Mouse (Mus musculus): Measurements from ENCODE around the gene Pygo2. TPM values are rescaled to one million over a fixed set of nuclear protein-coding genes. Genes with fewer than 3 reads are reported as not detected.

The Pygo2 gene
- polyA plus RNA-seq (2012; fragmentation: generic; extraction: Trizol) = 10 to 100 TPM; 32.6 to 45.6 TPM

GRCm38 (mm10) chr3:89430171-89431159 lies at the start of gene Pygo2:
Gene Pygo2, plus strand, starts transcription at chr3:89430214.

GRCm38 (mm10) chr3:89394006-89394893 lies 35.8 kb upstream of the Pygo2 start, which contains the start of gene Zbtb7b:
Gene Zbtb7b, minus strand, starts transcription at chr3:89394776.

DNA sequence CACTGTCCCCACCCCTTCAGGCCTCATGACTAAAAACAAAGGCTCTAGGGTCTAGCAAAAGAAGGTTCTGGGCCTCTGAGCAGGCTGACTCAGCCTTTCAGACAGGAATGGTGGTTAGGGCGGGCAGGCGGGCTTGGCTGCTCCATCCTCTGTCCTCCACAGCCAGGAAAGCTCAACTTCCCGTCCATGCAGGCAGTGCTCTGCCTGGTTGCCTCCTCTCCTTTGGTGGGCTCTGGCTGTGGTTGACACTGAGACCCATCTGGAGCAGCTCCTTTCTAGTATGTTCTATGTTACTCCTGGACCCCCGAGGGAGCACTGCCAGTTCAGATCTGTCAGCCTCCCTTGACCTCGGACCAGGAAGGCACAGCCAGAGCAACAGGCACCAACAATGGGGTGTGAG lies 27.3 kb upstream of the Pygo2 start, which contains the start of gene Lenep:
Gene Lenep (minus strand): TSS at position 101 of the 400 bp plus-strand sequence.

GRCm38 (mm10) chr3:89411490-89412393 lies 18.3 kb upstream of the Pygo2 start, which contains the start of gene Flad1:
Gene Flad1, minus strand, starts transcription at chr3:89411870.

DNA sequence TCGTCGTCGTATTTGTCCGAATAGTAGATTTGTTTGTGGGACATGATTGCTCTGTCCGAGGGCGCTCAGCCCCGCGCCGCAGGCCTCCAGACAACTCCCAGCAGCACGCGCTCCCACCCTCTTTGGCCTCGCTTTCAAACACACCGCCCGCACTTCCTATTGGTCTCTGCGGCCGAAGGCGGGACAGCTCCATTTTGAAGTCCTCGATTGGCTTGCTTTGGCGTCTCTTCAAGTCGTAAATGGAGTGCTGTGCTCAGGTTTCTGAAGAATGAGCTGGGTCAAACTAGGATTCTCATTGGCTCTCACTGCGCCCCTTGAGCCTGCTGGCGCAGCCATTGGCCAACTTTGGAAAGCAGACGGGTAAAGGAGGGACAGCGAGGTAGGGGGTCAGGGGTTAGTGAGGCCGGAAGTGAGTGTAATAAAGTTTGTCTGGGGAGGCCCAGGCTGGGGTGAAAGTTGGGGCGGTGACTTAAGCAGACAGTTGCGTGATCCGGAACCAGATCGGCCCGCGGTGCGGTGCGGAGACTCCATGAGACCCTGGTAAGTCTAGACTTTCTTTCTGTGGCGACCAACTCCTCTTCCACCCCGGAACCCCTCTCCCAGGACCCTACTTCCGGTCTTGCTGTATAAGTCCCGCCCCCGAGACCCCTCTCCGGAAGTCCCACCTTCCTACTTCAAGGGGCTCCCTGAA lies 11.7 kb upstream of the Pygo2 start, which contains the start of the genes Cks1b and Shc1:
Gene Cks1b (minus strand): TSS at position 214 of the 691 bp plus-strand sequence.
Gene Shc1 (plus strand): TSS at position 274 of the 691 bp plus-strand sequence.

GRCm38 (mm10) chr3:89436176-89437113 lies 6.4 kb downstream of the Pygo2 start, which contains the start of gene Pbxip1:
Gene Pbxip1, plus strand, starts transcription at chr3:89436706.

DNA sequence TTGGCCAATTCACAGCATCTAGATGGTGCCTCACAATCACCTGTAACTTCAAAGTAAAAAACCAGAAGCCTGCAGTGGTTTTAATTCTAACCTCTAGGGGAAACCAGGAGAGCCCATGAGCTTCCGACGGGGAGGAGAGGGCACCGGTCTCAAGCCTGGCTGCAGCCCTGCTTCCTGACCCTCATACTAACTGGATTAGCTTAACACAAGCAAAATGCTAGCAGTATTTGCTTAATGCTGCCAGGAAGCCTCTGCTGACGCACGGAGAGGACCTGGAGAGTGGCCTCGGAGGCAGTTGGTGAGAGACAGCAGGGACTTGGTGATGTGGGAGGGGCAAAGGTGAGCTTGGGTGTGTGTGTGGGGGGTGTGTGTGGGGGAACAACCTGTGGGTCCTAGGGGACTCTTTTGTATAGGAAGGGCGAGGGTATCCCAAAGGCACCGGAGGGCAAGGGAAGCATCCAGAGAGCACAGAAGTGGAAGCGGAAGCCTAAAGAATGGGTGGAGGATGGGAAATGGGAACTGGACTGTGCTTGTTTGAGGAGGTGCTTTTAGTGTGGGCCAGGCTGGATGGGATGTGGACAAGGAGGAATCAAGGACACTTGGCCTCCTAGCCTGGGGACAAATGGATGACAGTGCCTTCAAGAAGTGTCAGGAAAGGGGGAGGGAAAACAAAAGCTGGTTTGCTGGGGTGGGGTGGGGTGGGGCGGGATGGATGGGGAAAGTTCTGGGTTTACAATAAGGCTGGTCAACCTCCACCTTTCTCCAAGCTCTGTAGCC lies 24.6 kb downstream of the Pygo2 start, which contains the start of gene Pmvk:
Gene Pmvk (plus strand): TSS at position 141 of the 777 bp plus-strand sequence.

Other genes starting within 250 kb of the Pygo2 start
- gene Fam189b, start 247.1 kb upstream of the Pygo2 start, polyA plus RNA-seq (2012; fragmentation: generic; extraction: Trizol) = 1 to 10 TPM; 1.6 to 7.0 TPM
- gene Gba, start 227.3 kb upstream of the Pygo2 start, polyA plus RNA-seq (2012; fragmentation: generic; extraction: Trizol) = 10 to 100 TPM; 46.1 to 51.9 TPM
- gene Thbs3, start 215.0 kb upstream of the Pygo2 start, polyA plus RNA-seq (2012; fragmentation: generic; extraction: Trizol) = 10 to 100 TPM in 1 of 2 experiments, 1 to 10 TPM in 1; 4.9 to 20.8 TPM
- gene Mtx1, start 203.1 kb upstream of the Pygo2 start, polyA plus RNA-seq (2012; fragmentation: generic; extraction: Trizol) = 100 to 1,000 TPM; 154 to 198 TPM
- under 1 TPM; 0.19 to 0.83 TPM for gene Muc1, start 201.2 kb upstream of the Pygo2 start, polyA plus RNA-seq (2012; fragmentation: generic; extraction: Trizol)
- 100 to 1,000 TPM; 242 to 330 TPM for gene Krtcap2, start 184.2 kb upstream of the Pygo2 start, polyA plus RNA-seq (2012; fragmentation: generic; extraction: Trizol)
- 10 to 100 TPM in 1 of 2 experiments, 1 to 10 TPM in 1; 2.6 to 10.1 TPM for gene Trim46, start 183.9 kb upstream of the Pygo2 start, polyA plus RNA-seq (2012; fragmentation: generic; extraction: Trizol)
- 100 to 1,000 TPM; 266 to 496 TPM for gene Dpm3, start 170.9 kb upstream of the Pygo2 start, polyA plus RNA-seq (2012; fragmentation: generic; extraction: Trizol)
- 10 to 100 TPM; 42.6 to 99.0 TPM for gene Slc50a1, start 159.6 kb upstream of the Pygo2 start, polyA plus RNA-seq (2012; fragmentation: generic; extraction: Trizol)
- gene Efna1, start 149.1 kb upstream of the Pygo2 start, polyA plus RNA-seq (2012; fragmentation: generic; extraction: Trizol) = 10 to 100 TPM; 17.9 to 33.6 TPM
- 1 to 10 TPM; 1.9 to 8.8 TPM for gene Efna3, start 107.2 kb upstream of the Pygo2 start, polyA plus RNA-seq (2012; fragmentation: generic; extraction: Trizol)
- 10 to 100 TPM in 1 of 2 experiments, 1 to 10 TPM in 1; 7.9 to 33.4 TPM for gene Efna4, start 92.2 kb upstream of the Pygo2 start, polyA plus RNA-seq (2012; fragmentation: generic; extraction: Trizol)
- 100 to 1,000 TPM in 1 of 2 experiments, 10 to 100 TPM in 1; 85.2 to 200 TPM for gene Adam15, start 80.2 kb upstream of the Pygo2 start, polyA plus RNA-seq (2012; fragmentation: generic; extraction: Trizol)
- gene Dcst2, start 68.2 kb upstream of the Pygo2 start, polyA plus RNA-seq (2012; fragmentation: generic; extraction: Trizol) = under 1 TPM; 0.02 to 0.15 TPM
- gene Dcst1, start 65.0 kb upstream of the Pygo2 start, polyA plus RNA-seq (2012; fragmentation: generic; extraction: Trizol) = 1 to 10 TPM in 1 of 2 experiments, under 1 TPM in 1; 0.28 to 1.5 TPM
- gene Zbtb7b, start 35.4 kb upstream of the Pygo2 start, polyA plus RNA-seq (2012; fragmentation: generic; extraction: Trizol) = 10 to 100 TPM; 18.7 to 21.5 TPM
- gene Lenep, start 27.4 kb upstream of the Pygo2 start, polyA plus RNA-seq (2012; fragmentation: generic; extraction: Trizol) = under 1 TPM in 1 of 2 experiments, not detected in 1; 0.58 TPM
- 10 to 100 TPM; 11.2 to 13.3 TPM for gene Flad1, start 18.3 kb upstream of the Pygo2 start, polyA plus RNA-seq (2012; fragmentation: generic; extraction: Trizol)
- gene Cks1b, start 11.8 kb upstream of the Pygo2 start, polyA plus RNA-seq (2012; fragmentation: generic; extraction: Trizol) = 100 to 1,000 TPM; 144 to 161 TPM
- 10 to 100 TPM; 25.5 to 78.6 TPM for gene Shc1, start 11.8 kb upstream of the Pygo2 start, polyA plus RNA-seq (2012; fragmentation: generic; extraction: Trizol)
- gene Pbxip1, start 6.5 kb downstream of the Pygo2 start, polyA plus RNA-seq (2012; fragmentation: generic; extraction: Trizol) = 10 to 100 TPM in 1 of 2 experiments, 1 to 10 TPM in 1; 2.0 to 22.2 TPM
- gene Pmvk, start 24.3 kb downstream of the Pygo2 start, polyA plus RNA-seq (2012; fragmentation: generic; extraction: Trizol) = 10 to 100 TPM; 33.8 to 48.4 TPM
- under 1 TPM in 1 of 2 experiments, not detected in 1; 0.05 TPM for gene Kcnn3, start 90.0 kb downstream of the Pygo2 start, polyA plus RNA-seq (2012; fragmentation: generic; extraction: Trizol)